Comparison of ENCODE assay signal across 10 mouse cellular contexts in genomic region chr3:80334446-80334893, GRCm38 (mm10).
DNase-seq lines count a peak whose midpoint lies in the region; ATAC-seq and TF ChIP-seq lines count a peak whose summit lies in the region.
"Had no signal": no experiment of that assay in that cellular context is flagged by ENCODE, and none has a peak within 500 bp of the region (broad histone marks: within the 10 kb centered on the region; RNA-seq: fewer than 3 reads in every experiment).

No protein-coding gene starts in this region.

- peaks cover 4% of the 10 kb centered on the region; the same call in 1 of the 2 replicates for H3K4me1 ChIP-seq in hindbrain, embryonic 12.5 days
- H3K4me1 ChIP-seq in heart, adult 2 months (ENCODE audit: control insufficient read depth, insufficient read depth, low read length) = no peaks in the 10 kb centered on the region

- H3K36me3 ChIP-seq in hindbrain, embryonic 12.5 days = no peaks in the 10 kb centered on the region
- no peaks in the 10 kb centered on the region for H3K36me3 ChIP-seq in heart, adult 2 months (ENCODE audit: control insufficient read depth, insufficient read depth, low read length)

- no peaks in the 10 kb centered on the region for H3K79me2 ChIP-seq in heart, adult 2 months (replicated peaks; ENCODE audit: control insufficient read depth, insufficient read depth, low read length)

- H3K27me3 ChIP-seq in hindbrain, embryonic 12.5 days = no peaks in the 10 kb centered on the region
- H3K27me3 ChIP-seq in heart, adult 2 months (ENCODE audit: control insufficient read depth, insufficient read depth, low read length) = no peaks in the 10 kb centered on the region

- peak; percentile 66 for ATAC-seq in hindbrain, embryonic 12.5 days (ENCODE audit: low FRiP score)
- ATAC-seq: intestine, postnatal 0 days had no signal

- intact Hi-C loops in left cerebral cortex, postnatal 25 days (cut with DNase I) = no loop called here
- intact Hi-C loops in heart, adult 2 months (cut with DNase I) = no loop called here

- no peaks in the 10 kb centered on the region for H3K9me3 ChIP-seq in hindbrain, embryonic 12.5 days (replicated peaks)

- DNase-seq in right cerebral cortex, adult 2 months (ENCODE audit: low spot score in 2 of 2) = peak; percentile 39 to 64
- no peak for DNase-seq in right cerebral cortex, postnatal 36 days (ENCODE audit: low spot score in 2 of 2)
- DNase-seq in left cerebral cortex, postnatal 25 days (ENCODE audit: low spot score in 2 of 2) = peak; percentile 55 to 81
- DNase-seq in telencephalon, adult 2 months (ENCODE audit: low read depth, low spot score) = peak; percentile 81
- DNase-seq in heart, adult 2 months = no peak
- no peak for DNase-seq in ovary, adult 18-20 months (ENCODE audit: low spot score)
- no peak for DNase-seq in adrenal gland, postnatal 14 days
- DNase-seq: cerebellum, postnatal 36 days had no signal

- 30% methylated on average over 4 of the region's 4 CpGs for WGBS in hindbrain, embryonic 12.5 days
- WGBS in heart, adult 2 months = 82% methylated on average over 4 of the region's 4 CpGs

- H3K4me2 ChIP-seq in hindbrain, embryonic 12.5 days (replicated peaks) = no peak overlapping the region

- no peak overlapping the region for H3K27ac ChIP-seq in hindbrain, embryonic 12.5 days
- no peak overlapping the region for H3K27ac ChIP-seq in heart, adult 2 months

- H3K4me3 ChIP-seq in hindbrain, embryonic 12.5 days = no peak overlapping the region
- no peak overlapping the region for H3K4me3 ChIP-seq in heart, adult 2 months

- H3K9ac ChIP-seq in hindbrain, embryonic 12.5 days = no peak overlapping the region
- no peak overlapping the region for H3K9ac ChIP-seq in heart, adult 2 months (ENCODE audit: low read depth, low read length)

- no peak for TF ChIP-seq POLR2A in heart, adult 2 months (IDR thresholded peaks at IDR 0.05; ENCODE audit: insufficient read depth, low read depth, low read length)

- TF ChIP-seq CTCF in heart, adult 2 months (IDR thresholded peaks at IDR 0.05) = no peak

- TF ChIP-seq EP300 in heart, adult 2 months (IDR thresholded peaks at IDR 0.05; ENCODE audit: insufficient read depth, low read depth, low read length) = no peak

Comparison
In these comparisons a context has a peak if more than half of its experiments do, and no peak if none do; other contexts are left out.
1. DNase-seq: peak in right cerebral cortex, adult 2 months (2 of 2), left cerebral cortex, postnatal 25 days (2 of 2) and telencephalon, adult 2 months (single experiment); none in right cerebral cortex, postnatal 36 days (0 of 2), heart, adult 2 months (0 of 2), ovary, adult 18-20 months (single experiment) and adrenal gland, postnatal 14 days (single experiment).